Mouse (Mus musculus): ENCODE results near the gene Rbm25. TPM values are rescaled to one million over a fixed set of nuclear protein-coding genes. Genes with fewer than 3 reads are reported as not detected.
"Not testable (repeated sequence)": the region's sequence is repeated elsewhere in the genome, so short reads cannot be mapped to it uniquely, and the experiment has no call there.

Gene Rbm25
- polyA plus RNA-seq, 1 experiment from 2014 or later = 301 TPM

GRCm38 (mm10) chr12:83618981-83619380 is 12.1 kb upstream of the Rbm25 start:
- Histone ChIP-seq H3K4me3 (replicated peaks) (no peak overlapping the region), H3K9me3 (no peaks in the 10 kb centered on the region), H3K9ac (replicated peaks) (no peak overlapping the region), H3K4me2 (replicated peaks) (no peak overlapping the region), H3K27ac (no peak overlapping the region), H3K27me3 (no peaks in the 10 kb centered on the region), H3K36me3 (no peaks in the 10 kb centered on the region), H3K4me1 (replicated peaks) (no peaks in the 10 kb centered on the region)
- no peak for ATAC-seq
- 77% methylated on average over 2 of the region's 2 CpGs for WGBS

GRCm38 (mm10) chr12:83620694-83621093 is 10.3 kb upstream of the Rbm25 start:
- not testable (repeated sequence) for H3K4me3 ChIP-seq (replicated peaks); ATAC-seq; H3K4me1 ChIP-seq (replicated peaks); H3K36me3 ChIP-seq; H3K9me3 ChIP-seq; H3K9ac ChIP-seq (replicated peaks); H3K27ac ChIP-seq; H3K27me3 ChIP-seq; H3K4me2 ChIP-seq (replicated peaks)
- WGBS = 68% methylated on average over 23 of the region's 23 CpGs

GRCm38 (mm10) chr12:83622031-83622755 is 8.8 kb upstream of the Rbm25 start:
- no peak overlapping the region for H3K9ac ChIP-seq (replicated peaks)
- H3K27ac ChIP-seq = no peak overlapping the region
- H3K4me1 ChIP-seq (replicated peaks) = no peaks in the 10 kb centered on the region
- no peaks in the 10 kb centered on the region for H3K9me3 ChIP-seq
- no peaks in the 10 kb centered on the region for H3K36me3 ChIP-seq
- H3K4me3 ChIP-seq (replicated peaks) = no peak overlapping the region
- no peak overlapping the region for H3K4me2 ChIP-seq (replicated peaks)
- H3K27me3 ChIP-seq = no peaks in the 10 kb centered on the region
- no peak for ATAC-seq
- 85% methylated on average over 6 of the region's 6 CpGs for WGBS

GRCm38 (mm10) chr12:83624321-83624720 is 6.7 kb upstream of the Rbm25 start:
- whole genome bisulfite sequencing = 90% methylated on average over 1 of the region's 1 CpGs

GRCm38 (mm10) chr12:83631743-83632679 is 975 bp downstream of the Rbm25 start:
- peaks cover 17% of the 10 kb centered on the region for H3K4me1 ChIP-seq (replicated peaks)
- peak overlapping the region; percentile 96 for H3K27ac ChIP-seq
- H3K4me3 ChIP-seq (replicated peaks) = peak overlapping the region; percentile 98
- peak; percentile 100 for ATAC-seq
- peak overlapping the region; percentile 67 for H3K4me2 ChIP-seq (replicated peaks)
- H3K36me3 ChIP-seq = peaks cover 12% of the 10 kb centered on the region; the same call in 1 of the 2 replicates
- H3K9me3 ChIP-seq = no peaks in the 10 kb centered on the region
- H3K9ac ChIP-seq (replicated peaks) = peak overlapping the region; percentile 97
- H3K27me3 ChIP-seq = no peaks in the 10 kb centered on the region
- under 1% methylated on average over 67 of the region's 68 CpGs for WGBS

More at GRCm38 (mm10) chr12:83624321-83624720, 6.7 kb upstream of the Rbm25 start:
- Histone ChIP-seq H3K36me3 (no peaks in the 10 kb centered on the region), H3K4me1 (replicated peaks) (no peaks in the 10 kb centered on the region), H3K27me3 (no peaks in the 10 kb centered on the region), H3K4me3 (replicated peaks) (no peak overlapping the region), H3K9ac (replicated peaks) (no peak overlapping the region), H3K4me2 (replicated peaks) (no peak overlapping the region), H3K9me3 (no peaks in the 10 kb centered on the region), H3K27ac (no peak overlapping the region)
- no peak for ATAC-seq

- 0% methylated on average over 20 of the region's 20 CpGs for WGBS
- peak; percentile 52; the same call in 1 of the 2 replicates for ATAC-seq
- H3K27me3 ChIP-seq = no peaks in the 10 kb centered on the region
- H3K4me2 ChIP-seq (replicated peaks) = peak overlapping the region; percentile 67
- H3K9me3 ChIP-seq = no peaks in the 10 kb centered on the region
- peaks cover 17% of the 10 kb centered on the region for H3K4me1 ChIP-seq (replicated peaks)
- H3K4me3 ChIP-seq (replicated peaks) = peak overlapping the region; percentile 98
- H3K27ac ChIP-seq = peak overlapping the region; percentile 96
- peaks cover 18% of the 10 kb centered on the region for H3K36me3 ChIP-seq
- peak overlapping the region; percentile 97 for H3K9ac ChIP-seq (replicated peaks)
Measured at GRCm38 (mm10) chr12:83632680-83633025, 1.6 kb downstream of the Rbm25 start.

- H3K9ac ChIP-seq (replicated peaks) = no peak overlapping the region
- H3K4me2 ChIP-seq (replicated peaks) = peak overlapping the region; percentile 33
- no peaks in the 10 kb centered on the region for H3K9me3 ChIP-seq
- no peak overlapping the region for H3K27ac ChIP-seq
- peaks cover 17% of the 10 kb centered on the region for H3K4me1 ChIP-seq (replicated peaks)
- H3K4me3 ChIP-seq (replicated peaks) = peak overlapping the region; percentile 98
- peaks cover 23% of the 10 kb centered on the region for H3K36me3 ChIP-seq
- WGBS = 56% methylated on average over 2 of the region's 2 CpGs
- H3K27me3 ChIP-seq = no peaks in the 10 kb centered on the region
- ATAC-seq = no peak
Measured at GRCm38 (mm10) chr12:83633807-83634206, 2.8 kb downstream of the Rbm25 start.

GRCm38 (mm10) chr12:83641233-83641632 is 10.2 kb downstream of the Rbm25 start:
- no peaks in the 10 kb centered on the region for H3K9me3 ChIP-seq
- no peak overlapping the region for H3K27ac ChIP-seq
- peaks cover 50% of the 10 kb centered on the region for H3K36me3 ChIP-seq
- H3K27me3 ChIP-seq = no peaks in the 10 kb centered on the region
- H3K4me3 ChIP-seq (replicated peaks) = no peak overlapping the region
- no peak for ATAC-seq
- H3K4me1 ChIP-seq (replicated peaks) = no peaks in the 10 kb centered on the region
- no peak overlapping the region for H3K4me2 ChIP-seq (replicated peaks)
- 97% methylated on average over 2 of the region's 2 CpGs for WGBS
- no peak overlapping the region for H3K9ac ChIP-seq (replicated peaks)

GRCm38 (mm10) chr12:83643116-83643515 is 12.1 kb downstream of the Rbm25 start:
- no peak overlapping the region for H3K4me2 ChIP-seq (replicated peaks)
- peaks cover 47% of the 10 kb centered on the region for H3K36me3 ChIP-seq
- H3K4me1 ChIP-seq (replicated peaks) = no peaks in the 10 kb centered on the region
- no peaks in the 10 kb centered on the region for H3K27me3 ChIP-seq
- 95% methylated on average over 1 of the region's 1 CpGs for WGBS
- no peak for ATAC-seq
- H3K27ac ChIP-seq = no peak overlapping the region
- no peaks in the 10 kb centered on the region for H3K9me3 ChIP-seq
- H3K4me3 ChIP-seq (replicated peaks) = no peak overlapping the region
- H3K9ac ChIP-seq (replicated peaks) = no peak overlapping the region

- WGBS = 95% methylated on average over 3 of the region's 3 CpGs
- H3K4me1 ChIP-seq (replicated peaks) = no peaks in the 10 kb centered on the region
- no peaks in the 10 kb centered on the region for H3K9me3 ChIP-seq
- H3K4me2 ChIP-seq (replicated peaks) = no peak overlapping the region
- no peak overlapping the region for H3K9ac ChIP-seq (replicated peaks)
- peaks cover 69% of the 10 kb centered on the region for H3K36me3 ChIP-seq
- no peak overlapping the region for H3K4me3 ChIP-seq (replicated peaks)
- no peaks in the 10 kb centered on the region for H3K27me3 ChIP-seq
- H3K27ac ChIP-seq = no peak overlapping the region
- ATAC-seq = no peak
Measured at GRCm38 (mm10) chr12:83650346-83650745, 19.3 kb downstream of the Rbm25 start.

GRCm38 (mm10) chr12:83651414-83651813 is 20.4 kb downstream of the Rbm25 start:
- Histone ChIP-seq H3K4me3 (replicated peaks) (no peak overlapping the region), H3K4me2 (replicated peaks) (no peak overlapping the region), H3K27ac (no peak overlapping the region), H3K4me1 (replicated peaks) (no peaks in the 10 kb centered on the region), H3K9ac (replicated peaks) (no peak overlapping the region), H3K36me3 (peaks cover 71% of the 10 kb centered on the region), H3K27me3 (no peaks in the 10 kb centered on the region), H3K9me3 (no peaks in the 10 kb centered on the region)
- ATAC-seq = no peak

GRCm38 (mm10) chr12:83685466-83685865 is 54.4 kb downstream of the Rbm25 start:
- Histone ChIP-seq H3K27me3 (no peaks in the 10 kb centered on the region), H3K27ac (no peak overlapping the region), H3K4me1 (replicated peaks) (peaks cover 18% of the 10 kb centered on the region), H3K4me3 (replicated peaks) (no peak overlapping the region), H3K36me3 (peaks cover 20% of the 10 kb centered on the region), H3K4me2 (replicated peaks) (no peak overlapping the region), H3K9me3 (no peaks in the 10 kb centered on the region), H3K9ac (replicated peaks) (no peak overlapping the region)
- ATAC-seq = no peak
- 98% methylated on average over 1 of the region's 1 CpGs for WGBS

Data from midbrain, embryonic 13.5 days (tissue).